Mouse (Mus musculus) midbrain, embryonic 14.5 days (tissue): ENCODE data around the gene Naaladl2. TPM values are rescaled to one million over a fixed set of nuclear protein-coding genes. Genes with fewer than 3 reads are reported as not detected.

Experiments used
- ATAC-seq: fragments of 200-750 bp; cut with Nextera tagmentation; 2 replicates; pipeline ENCODE4 v1.8.0; 2017; ENCODE audit warnings: moderate number of reproducible peaks, moderate library complexity; ENCODE audit not compliant: low FRiP score, low TSS enrichment
- DNase-seq: peaks from one replicate; pipeline ENCODE4 v3.0.0-alpha.2; 2015
- H3K27ac ChIP-seq: fragments of 300-500 bp; sonication (generic); replicated peaks from 2 replicates; pipeline ENCODE4 v1.5.1; 2014; ENCODE audit warnings: mild to moderate bottlenecking, low read depth, low read length, moderate library complexity
- H3K27me3 ChIP-seq: fragments of 300-500 bp; sonication (generic); 2 replicates; pipeline ENCODE4 v1.6.1; 2014; ENCODE audit warnings: low read length, control low read depth, mixed read lengths; ENCODE audit not compliant: control insufficient read depth, insufficient read depth
- H3K36me3 ChIP-seq: fragments of 300-500 bp; sonication (generic); 2 replicates; pipeline ENCODE4 v1.6.1; 2014; ENCODE audit warnings: low read length, control low read depth; ENCODE audit not compliant: control insufficient read depth, insufficient read depth
- H3K4me1 ChIP-seq: fragments of 300-500 bp; sonication (generic); 2 replicates; pipeline ENCODE4 v1.6.1; 2014; ENCODE audit warnings: mild to moderate bottlenecking, antibody characterized with exemption, low read length, control low read depth; ENCODE audit not compliant: control insufficient read depth, insufficient read depth
- H3K4me2 ChIP-seq: fragments of 300-500 bp; sonication (generic); 2 replicates; pipeline ENCODE4 v1.6.1; 2014; ENCODE audit warnings: mild to moderate bottlenecking, low read length, moderate library complexity
- H3K4me3 ChIP-seq: fragments of 300-500 bp; sonication (generic); replicated peaks from 2 replicates; pipeline ENCODE4 v1.5.1; 2014; ENCODE audit warnings: low read depth, low read length
- H3K9ac ChIP-seq: fragments of 300-500 bp; sonication (generic); replicated peaks from 2 replicates; pipeline ENCODE4 v1.6.1; 2014; ENCODE audit warnings: mild to moderate bottlenecking, low read length, moderate library complexity
- H3K9me3 ChIP-seq: fragments of 300-500 bp; sonication (generic); 2 replicates; pipeline ENCODE4 v1.6.1; 2016; ENCODE audit warnings: low read length, control low read depth, mixed read lengths; ENCODE audit not compliant: control insufficient read depth
- WGBS: fragments of 180-500 bp; shearing (Covaris S2); extraction: QIAGEN DNeasy Blood & Tissue Kit; methylation state at CpG from one replicate; pipeline ENCODE4 v1.1.7; 2014; 5-methylcytosine and 5-hydroxymethylcytosine counted together
- polyA plus RNA-seq: library from polyadenylated mRNA; unstranded; fragments of >200 nt; fragmentation: Nextera tagmentation; extraction: Ambion mirVana; gene quantifications from 2 replicates; pipeline ENCODE4 v1.2.1, GENCODE M21; 2014

The Naaladl2 gene
- polyA plus RNA-seq, 1 experiment from 2014 or later: 0.58 TPM

DNA sequence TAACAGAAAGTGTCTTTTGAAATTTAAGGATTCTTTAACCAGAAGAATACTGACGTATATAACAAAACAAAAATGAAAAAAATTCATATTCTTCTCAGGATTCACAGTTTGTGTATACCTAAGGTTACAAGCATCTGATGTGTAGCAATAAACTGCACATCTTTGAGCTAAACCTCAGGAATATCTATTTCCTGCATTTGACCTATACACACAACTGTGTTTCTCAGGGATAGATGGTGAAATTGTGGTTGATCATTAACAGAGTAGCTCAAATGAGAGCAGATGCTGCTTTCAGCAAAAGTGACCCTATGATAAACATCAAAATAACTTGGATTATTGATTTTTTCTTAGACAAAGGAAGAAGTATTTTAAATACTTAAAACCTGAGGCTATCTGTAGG is 1037.7 kb downstream of the Naaladl2 start:
- Histone ChIP-seq H3K27me3 (no peaks in the 10 kb centered on the region), H3K4me3 (no peak overlapping the region), H3K9me3 (no peaks in the 10 kb centered on the region), H3K9ac (no peak overlapping the region), H3K27ac (no peak overlapping the region), H3K4me2 (no peak overlapping the region), H3K4me1 (no peaks in the 10 kb centered on the region), H3K36me3 (no peaks in the 10 kb centered on the region)
- DNase-seq (no peak), ATAC-seq (no peak)
- 95% methylated on average over 1 of the region's 1 CpGs for WGBS

DNA sequence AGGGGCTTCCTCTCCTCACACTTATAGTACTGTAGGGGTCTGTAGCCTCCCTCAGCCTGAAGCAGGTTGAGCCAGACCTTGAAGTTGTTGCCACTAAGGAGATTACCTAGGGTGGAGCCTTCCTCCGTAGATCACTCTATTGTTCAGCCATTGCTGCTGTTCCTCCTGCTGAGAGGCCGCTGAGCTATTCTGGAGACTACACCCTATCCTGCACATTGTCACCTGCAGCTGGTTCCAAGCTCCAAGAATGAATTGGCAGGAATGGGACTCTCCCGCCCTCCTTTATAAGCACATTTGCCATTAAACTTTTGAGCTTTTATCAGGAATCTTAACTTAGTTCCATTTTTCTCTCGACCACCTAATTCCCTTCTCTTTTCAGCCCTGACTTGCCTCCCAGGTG is 1064.3 kb downstream of the Naaladl2 start:
- 36% methylated on average over 4 of the region's 4 CpGs for WGBS

DNA sequence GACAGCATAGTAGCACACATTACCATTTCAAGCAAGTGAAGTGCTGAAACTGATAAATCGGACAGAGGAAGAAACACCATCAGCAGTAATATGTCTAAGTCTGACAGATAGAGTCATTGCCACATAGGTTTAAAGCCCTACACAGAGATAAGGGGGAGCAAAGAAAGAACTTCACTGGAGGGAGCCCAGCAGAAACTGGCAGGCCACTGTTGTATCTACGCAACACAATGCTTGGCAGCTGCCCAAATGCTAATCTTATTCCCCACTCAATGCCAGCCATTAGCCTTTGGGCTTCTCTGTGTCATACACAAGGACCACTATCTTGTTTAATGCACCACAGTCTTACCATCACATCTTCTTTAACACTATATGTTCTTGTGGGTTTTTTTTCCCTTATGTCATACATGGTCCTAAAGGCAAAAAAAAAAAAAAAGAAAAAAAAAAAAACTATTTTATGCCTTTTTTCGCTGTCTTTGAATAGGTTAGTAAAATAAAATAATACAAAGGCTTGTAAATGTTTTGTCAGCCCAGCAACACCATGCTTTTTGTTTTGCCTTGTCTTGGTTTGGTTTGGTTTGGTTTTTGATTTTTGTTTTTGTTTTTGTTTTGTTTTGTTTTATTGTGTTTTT is 1072.8 kb downstream of the Naaladl2 start:
- H3K27ac ChIP-seq: no peak overlapping the region
- no peak for ATAC-seq

More for the DNA sequence above, 1064.3 kb downstream of the Naaladl2 start:
- Histone ChIP-seq H3K27me3 (no peaks in the 10 kb centered on the region), H3K4me2 (no peak overlapping the region), H3K4me3 (no peak overlapping the region), H3K4me1 (no peaks in the 10 kb centered on the region), H3K9me3 (no peaks in the 10 kb centered on the region), H3K9ac (no peak overlapping the region), H3K36me3 (no peaks in the 10 kb centered on the region), H3K27ac (no peak overlapping the region)
- DNase-seq: no peak
- ATAC-seq: no peak

DNA sequence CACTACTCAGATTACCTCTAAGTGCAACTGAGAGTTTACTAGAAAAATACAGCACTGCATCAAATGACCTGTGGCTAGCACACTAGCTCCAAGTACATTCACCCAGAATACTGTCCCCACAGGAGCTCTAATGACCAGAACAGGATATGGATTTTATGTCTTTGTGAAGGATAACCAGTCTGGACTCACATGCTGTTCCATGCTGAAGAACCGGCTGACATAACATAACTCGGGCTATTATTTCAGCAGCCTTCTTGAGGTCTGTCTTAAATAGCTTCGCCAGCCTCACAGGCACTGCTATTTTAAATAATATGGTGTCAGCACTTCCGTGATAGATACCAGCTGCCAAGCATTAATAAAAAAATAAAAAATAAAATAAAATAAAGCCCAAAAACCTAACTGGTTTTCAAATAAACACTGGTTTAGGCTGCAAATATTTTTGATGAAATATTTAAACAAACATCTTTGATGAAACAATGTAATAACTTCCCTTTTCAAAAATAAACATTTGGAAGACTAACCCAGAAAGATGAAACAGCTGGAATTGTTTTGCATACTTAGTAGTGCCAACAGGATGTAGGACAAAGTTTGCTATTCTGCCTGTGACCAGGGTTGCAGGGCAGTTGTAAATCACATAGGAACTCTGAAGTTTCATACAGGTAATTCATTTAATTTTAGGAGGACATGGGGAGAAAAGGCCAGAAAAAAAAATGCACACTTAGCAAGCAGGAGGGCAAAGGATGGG is 1073.5 kb downstream of the Naaladl2 start:
- no peak for ATAC-seq
- WGBS: 85% methylated on average over 4 of the region's 4 CpGs

More for the DNA sequence above, 1072.8 kb downstream of the Naaladl2 start:
- Histone ChIP-seq H3K4me1 (no peaks in the 10 kb centered on the region), H3K36me3 (no peaks in the 10 kb centered on the region), H3K9me3 (no peaks in the 10 kb centered on the region), H3K9ac (no peak overlapping the region), H3K4me2 (no peak overlapping the region), H3K4me3 (no peak overlapping the region), H3K27me3 (no peaks in the 10 kb centered on the region)
- WGBS: 62% methylated on average over 3 of the region's 3 CpGs
- peak; percentile 71 for DNase-seq

DNA sequence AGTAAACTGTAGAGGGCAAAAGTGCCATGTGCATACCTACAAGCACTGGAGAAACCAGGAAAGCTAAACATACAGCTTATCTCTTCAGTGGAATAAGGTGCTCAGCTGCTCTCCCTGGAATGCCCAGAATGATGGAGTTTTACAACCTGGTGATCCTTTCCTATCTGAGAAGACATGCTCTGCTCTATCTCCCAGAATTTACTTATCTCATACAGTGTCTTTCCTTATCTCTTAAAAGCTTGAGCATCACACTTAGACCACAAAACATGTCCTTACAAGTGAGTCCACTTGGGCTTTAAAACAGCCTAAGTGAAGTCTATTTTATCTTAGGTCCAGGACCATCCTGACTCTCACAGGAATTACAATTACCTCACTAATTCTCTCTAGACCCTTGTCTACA is 1095.8 kb downstream of the Naaladl2 start:
- DNase-seq: no peak
- Histone ChIP-seq H3K27me3 (no peaks in the 10 kb centered on the region), H3K4me2 (no peak overlapping the region), H3K9me3 (no peaks in the 10 kb centered on the region), H3K27ac (no peak overlapping the region), H3K36me3 (no peaks in the 10 kb centered on the region), H3K9ac (no peak overlapping the region), H3K4me1 (no peaks in the 10 kb centered on the region), H3K4me3 (no peak overlapping the region)
- no peak for ATAC-seq

More for the DNA sequence above, 1073.5 kb downstream of the Naaladl2 start:
- Histone ChIP-seq H3K4me2 (no peak overlapping the region), H3K4me3 (no peak overlapping the region), H3K9ac (no peak overlapping the region), H3K4me1 (no peaks in the 10 kb centered on the region), H3K9me3 (no peaks in the 10 kb centered on the region), H3K27me3 (no peaks in the 10 kb centered on the region), H3K36me3 (no peaks in the 10 kb centered on the region), H3K27ac (no peak overlapping the region)
- no peak for DNase-seq

DNA sequence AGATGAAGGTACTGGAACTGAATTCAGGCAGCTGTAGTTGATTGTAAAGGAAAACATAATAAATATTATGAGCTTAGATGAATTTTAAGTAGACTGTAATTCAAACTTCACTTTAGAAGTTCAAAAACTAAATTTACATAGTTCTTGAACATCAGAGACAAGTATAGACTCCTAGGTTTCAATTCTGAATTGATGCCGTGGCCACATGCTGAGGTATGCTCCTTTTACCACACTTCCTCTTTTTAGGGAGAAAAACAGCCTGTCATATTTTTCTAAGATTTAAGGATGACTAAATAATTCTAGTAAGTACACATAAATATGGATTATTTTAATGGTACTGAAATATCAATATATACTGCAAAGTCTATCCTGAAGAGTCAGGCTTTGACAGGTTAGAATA is 1142.3 kb downstream of the Naaladl2 start:
- H3K9me3 ChIP-seq: no peaks in the 10 kb centered on the region
- H3K9ac ChIP-seq: no peak overlapping the region
- H3K27me3 ChIP-seq: no peaks in the 10 kb centered on the region
- no peaks in the 10 kb centered on the region for H3K36me3 ChIP-seq
- no peak overlapping the region for H3K27ac ChIP-seq
- no peak overlapping the region for H3K4me3 ChIP-seq
- no peaks in the 10 kb centered on the region for H3K4me1 ChIP-seq
- WGBS: 91% methylated on average over 1 of the region's 1 CpGs
- no peak for ATAC-seq
- H3K4me2 ChIP-seq: no peak overlapping the region
- no peak for DNase-seq

DNA sequence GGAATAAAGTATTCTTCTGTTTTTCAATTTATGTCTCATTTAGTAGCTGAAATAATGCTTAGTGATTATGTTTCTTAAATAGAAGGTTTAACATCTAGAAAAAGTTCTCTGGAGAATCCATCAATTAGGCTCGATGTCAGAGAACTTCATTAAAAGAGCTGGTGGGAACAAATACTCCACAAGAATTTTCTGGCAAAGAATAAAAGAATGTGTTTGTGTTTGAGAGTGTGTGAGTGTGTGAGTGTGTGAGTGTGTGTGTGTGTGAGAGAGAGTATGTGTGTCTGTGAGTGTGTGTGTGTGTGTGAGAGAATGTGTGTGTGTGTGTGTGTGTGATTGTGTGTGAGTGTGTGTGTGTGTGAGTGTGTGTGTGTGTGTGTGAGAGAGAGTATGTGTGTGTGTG is 1170.3 kb downstream of the Naaladl2 start:
- Histone ChIP-seq H3K9ac (no peak overlapping the region), H3K4me2 (no peak overlapping the region), H3K4me1 (no peaks in the 10 kb centered on the region), H3K27ac (no peak overlapping the region), H3K36me3 (no peaks in the 10 kb centered on the region), H3K27me3 (no peaks in the 10 kb centered on the region), H3K4me3 (no peak overlapping the region), H3K9me3 (no peaks in the 10 kb centered on the region)
- ATAC-seq (no peak), DNase-seq (no peak)
- WGBS: 84% methylated on average over 1 of the region's 1 CpGs

DNA sequence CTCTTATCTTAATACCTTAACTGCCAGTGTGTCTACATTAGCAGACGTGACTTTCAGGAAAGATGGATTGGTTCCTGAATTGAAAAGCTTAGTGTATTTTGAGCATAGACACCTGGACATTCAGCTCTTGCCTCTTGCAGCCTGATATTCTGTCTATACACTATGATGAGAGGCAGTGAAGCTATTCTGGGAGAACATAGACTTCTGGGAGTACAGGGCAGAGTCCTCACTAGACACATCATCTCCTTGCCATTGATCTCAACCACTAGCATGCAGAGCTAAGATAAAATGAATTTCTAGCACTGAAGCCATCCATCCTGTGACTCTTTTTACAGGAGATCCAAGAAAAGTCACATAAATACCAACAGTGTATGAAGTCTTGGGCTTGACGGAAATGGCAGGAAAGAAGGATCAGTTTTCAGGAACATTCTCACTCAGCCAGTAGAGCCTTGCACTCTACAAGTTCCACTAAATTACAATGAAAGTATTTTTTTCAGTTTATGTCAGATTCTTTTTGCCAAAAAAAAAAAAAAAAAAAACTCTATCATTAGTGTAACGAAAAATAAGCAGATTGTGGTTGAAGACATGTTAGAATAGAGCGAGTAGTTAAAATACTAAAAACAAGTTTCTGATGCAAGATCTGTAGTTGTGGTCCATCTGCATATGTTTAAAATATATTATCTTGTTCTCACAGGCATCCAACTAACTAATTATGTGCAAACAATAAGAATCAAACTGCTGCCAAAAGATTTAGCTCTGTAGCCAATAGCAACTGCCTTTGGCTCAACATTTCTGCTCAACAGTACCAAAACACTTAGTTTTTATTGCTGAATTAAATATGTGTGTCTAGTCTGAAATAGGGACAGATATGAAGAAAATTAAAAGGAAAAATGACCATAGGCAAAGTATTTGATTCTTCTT is 1171.1 kb downstream of the Naaladl2 start:
- ATAC-seq (no peak), DNase-seq (peak; percentile 12)
- Histone ChIP-seq H3K36me3 (no peaks in the 10 kb centered on the region), H3K4me1 (no peaks in the 10 kb centered on the region), H3K9ac (no peak overlapping the region), H3K27me3 (no peaks in the 10 kb centered on the region), H3K4me3 (no peak overlapping the region), H3K4me2 (no peak overlapping the region), H3K9me3 (no peaks in the 10 kb centered on the region), H3K27ac (no peak overlapping the region)
- 91% methylated on average over 4 of the region's 4 CpGs for WGBS
